Mouse (Mus musculus) CH12.LX (cell line): ENCODE measurements at regions not wholly inside any gene's neighbourhood (a gene's known extent, or its start where the extent isn't known, plus 50 kb on each side); places are given as distances from the start of the nearest gene placed in this dataset.
A peak's percentile ranks its signal among the peaks of the same experiment; 100 is the strongest.

Source experiments
- DNase-seq: peaks from one replicate; pipeline ENCODE4 v3.0.0-alpha.2; 2013; ENCODE audit errors: extremely low read depth
- H3K27ac ChIP-seq: 2 replicates; pipeline ENCODE4 v1.5.1; 2012; ENCODE audit warnings: low read depth, mild to moderate bottlenecking, control low read depth, moderate library complexity; ENCODE audit not compliant: insufficient read depth
- H3K27me3 ChIP-seq: replicated peaks from 2 replicates; pipeline ENCODE3; 2012; ENCODE audit warnings: inconsistent platforms
- H3K36me3 ChIP-seq, 2 experiments: replicated peaks in 1 of 2; 2 replicates each; pipeline versions ENCODE3 to v1.6.1; 2012; ENCODE audit warnings: inconsistent platforms in 1 of 2, low read length in 1 of 2, mild to moderate bottlenecking in 1 of 2, mixed read lengths in 1 of 2, moderate library complexity in 1 of 2; ENCODE audit not compliant: control insufficient read depth in 1 of 2, insufficient read depth in 1 of 2
- H3K4me1 ChIP-seq, 2 experiments: 2 replicates each; pipeline ENCODE4 v1.6.1; 2012; ENCODE audit warnings: inconsistent platforms in 1 of 2, moderate library complexity in 1 of 2; ENCODE audit not compliant: insufficient read depth in 2 of 2, control insufficient read depth in 1 of 2
- H3K4me2 ChIP-seq: 2 replicates; pipeline ENCODE4 v1.6.1; 2012; ENCODE audit warnings: low read depth, mild to moderate bottlenecking, control low read depth; ENCODE audit not compliant: poor library complexity, insufficient read depth, severe bottlenecking
- H3K4me3 ChIP-seq, 3 experiments: fragments of 150-350 bp in 1 of 3; sonication (generic) in 1 of 3; replicated peaks in 1 of 3; 2 replicates each; pipeline versions ENCODE3 to v1.5.1; 2011 to 2012; ENCODE audit warnings: low read depth in 2 of 3, low read length in 2 of 3, mild to moderate bottlenecking in 2 of 3, moderate library complexity in 2 of 3, control low read depth in 1 of 3, improper control_type of control experiment in 1 of 3, inconsistent platforms in 1 of 3, mixed read lengths in 1 of 3; ENCODE audit not compliant: poor library complexity in 1 of 3
- H3K79me2 ChIP-seq: replicated peaks from 2 replicates; pipeline ENCODE4 v1.6.1; 2012; ENCODE audit warnings: mild to moderate bottlenecking, moderate library complexity; ENCODE audit not compliant: control insufficient read depth, poor library complexity, insufficient read depth, severe bottlenecking; ENCODE audit errors: extremely low read depth
- H3K9ac ChIP-seq: 2 replicates; pipeline ENCODE4 v1.6.1; 2012; ENCODE audit warnings: low read depth, mild to moderate bottlenecking, control low read depth, moderate library complexity; ENCODE audit not compliant: insufficient read depth
- H3K9me3 ChIP-seq: replicated peaks from 2 replicates; pipeline ENCODE3; 2012; ENCODE audit warnings: low read length, inconsistent platforms, mixed read lengths
- BHLHE40 ChIP-seq: IDR thresholded peaks from 2 replicates; pipeline ENCODE4 v1.6.1; 2011; ENCODE audit warnings: mild to moderate bottlenecking, low read depth, low read length, improper control_type of control experiment
- E2F4 ChIP-seq: IDR thresholded peaks from 2 replicates; pipeline ENCODE4 v1.6.1; 2011; ENCODE audit warnings: low read depth, low read length, improper control_type of control experiment; ENCODE audit not compliant: insufficient replicate concordance
- ELF1 ChIP-seq: IDR thresholded peaks from 2 replicates; pipeline ENCODE4 v1.6.1; 2014; ENCODE audit warnings: low read depth, mild to moderate bottlenecking, inconsistent platforms, low read length, improper control_type of control experiment
- EP300 ChIP-seq: IDR thresholded peaks from 2 replicates; pipeline ENCODE4 v1.6.1; 2011; ENCODE audit warnings: low read length, improper control_type of control experiment
- HCFC1 ChIP-seq: IDR thresholded peaks from 2 replicates; pipeline ENCODE4 v1.6.1; 2012; ENCODE audit warnings: low read depth, mild to moderate bottlenecking, inconsistent platforms, low read length, improper control_type of control experiment
- IRF4 ChIP-seq: IDR thresholded peaks from 2 replicates; pipeline ENCODE4 v1.6.1; 2014; ENCODE audit warnings: low read depth, mild to moderate bottlenecking, inconsistent platforms, low read length, improper control_type of control experiment
- JUN ChIP-seq: IDR thresholded peaks from 2 replicates; pipeline ENCODE4 v1.6.1; 2011; ENCODE audit warnings: low read depth, mild to moderate bottlenecking, low read length, improper control_type of control experiment, moderate library complexity; ENCODE audit not compliant: insufficient read depth
- KAT2A ChIP-seq: IDR thresholded peaks from 2 replicates; pipeline ENCODE4 v1.6.1; 2012; ENCODE audit warnings: low read length, improper control_type of control experiment, inconsistent platforms; ENCODE audit not compliant: insufficient replicate concordance
- MAX ChIP-seq: IDR thresholded peaks from 2 replicates; pipeline ENCODE4 v1.6.1; 2011; ENCODE audit warnings: low read length, improper control_type of control experiment
- MYC ChIP-seq: IDR thresholded peaks from 2 replicates; pipeline ENCODE4 v1.6.1; 2011; ENCODE audit warnings: low read depth, mild to moderate bottlenecking, improper control_type of control experiment, low read length
- NELFE ChIP-seq: IDR thresholded peaks from 2 replicates; pipeline ENCODE4 v1.6.1; 2011; ENCODE audit warnings: low read depth, low read length, improper control_type of control experiment
- NRF1 ChIP-seq: IDR thresholded peaks from 2 replicates; pipeline ENCODE4 v1.6.1; 2014; ENCODE audit warnings: low read depth, mild to moderate bottlenecking, inconsistent platforms, low read length, improper control_type of control experiment, moderate library complexity
- PAX5 ChIP-seq: IDR thresholded peaks from 2 replicates; pipeline ENCODE4 v1.6.1; 2012; ENCODE audit warnings: low read length, inconsistent platforms, mixed read lengths
- POLR2A ChIP-seq: IDR thresholded peaks from 2 replicates; pipeline ENCODE4 v1.6.1; 2011; ENCODE audit warnings: low read depth, mild to moderate bottlenecking, improper control_type of control experiment, low read length
- RAD21 ChIP-seq: IDR thresholded peaks from 2 replicates; pipeline ENCODE4 v1.6.1; 2011; ENCODE audit warnings: low read depth, mild to moderate bottlenecking, low read length, improper control_type of control experiment, moderate library complexity
- SMC3 ChIP-seq: IDR thresholded peaks from 2 replicates; pipeline ENCODE4 v1.6.1; 2011; ENCODE audit warnings: low read depth, low read length, improper control_type of control experiment
- TBP ChIP-seq: conservative IDR thresholded peaks from 2 replicates; pipeline ENCODE4 v1.6.1; 2011; ENCODE audit warnings: low read depth, low read length, improper control_type of control experiment
- TCF12 ChIP-seq: IDR thresholded peaks from 2 replicates; pipeline ENCODE4 v1.6.1; 2014; ENCODE audit warnings: low read depth, mild to moderate bottlenecking, inconsistent platforms, low read length, improper control_type of control experiment
- USF2 ChIP-seq: conservative IDR thresholded peaks from 2 replicates; pipeline ENCODE4 v1.6.1; 2011; ENCODE audit warnings: low read depth, low read length, improper control_type of control experiment
- ZC3H11A ChIP-seq: IDR thresholded peaks from 2 replicates; pipeline ENCODE4 v1.6.1; 2012; ENCODE audit warnings: low read depth, mild to moderate bottlenecking, inconsistent platforms, low read length, improper control_type of control experiment
- dilution Hi-C: fragments of 300-500 bp; cut with MboI; formaldehyde crosslinking; loops from 2 replicates; pipeline ENCODE4 v1.14.3; 2020; ENCODE audit warnings: low sequenced_read_pairs; ENCODE audit not compliant: extremely low pct_unique_long_range_greater_than_20kb, extremely low pct_ligation_motif_present
- in situ Hi-C: fragments of 300-500 bp; cut with MboI; formaldehyde crosslinking; loops from 3 replicates; pipeline ENCODE4 v1.14.3; 2019; ENCODE audit warnings: low sequenced_read_pairs, low pct_ligation_motif_present, low pct_unique_long_range_greater_than_20kb, mixed read lengths

DNA sequence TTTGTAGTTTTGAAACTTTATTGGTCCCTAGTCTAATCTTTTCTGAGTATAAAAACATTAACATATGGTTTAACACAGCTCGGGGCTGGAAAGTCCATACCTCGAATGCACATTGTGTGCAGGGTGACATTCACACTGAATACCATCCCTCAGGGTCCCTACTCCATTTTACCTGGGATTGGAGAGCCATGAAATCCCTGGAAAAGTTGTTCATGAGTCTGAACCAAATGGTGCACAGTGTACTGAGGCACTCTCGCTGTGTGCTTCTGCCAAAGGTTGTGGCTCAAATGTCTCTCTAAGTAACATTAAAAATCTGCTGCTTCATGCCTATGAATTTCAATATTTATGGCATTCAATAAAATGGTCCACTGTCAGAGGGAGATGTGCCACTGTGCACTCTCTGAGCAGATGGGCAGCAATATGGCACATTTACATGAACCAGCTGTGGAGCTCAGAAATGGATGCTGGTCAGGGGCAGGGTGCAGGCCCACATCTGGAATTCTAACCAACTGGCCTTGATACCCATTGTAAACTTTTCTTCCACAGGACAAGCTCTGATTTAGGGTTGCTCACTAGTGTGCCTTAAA, 116.7 kb downstream of the Olig3 start:
- Histone ChIP-seq H3K27ac (no peak overlapping the region), H3K4me2 (no peak overlapping the region), H3K79me2 (no peaks in the 10 kb centered on the region), H3K36me3 (no peaks in the 10 kb centered on the region), H3K4me3 (no peak overlapping the region), H3K4me1 (no peaks in the 10 kb centered on the region), H3K27me3 (no peaks in the 10 kb centered on the region), H3K9me3 (no peaks in the 10 kb centered on the region), H3K9ac (no peak overlapping the region)
- DNase-seq: no peak
- dilution Hi-C loops: no loop called here
- in situ Hi-C loops: no loop called here
- no peak for TF ChIP-seq POLR2A
- TF ChIP-seq E2F4: no peak
- TF ChIP-seq RAD21: no peak
- no peak for TF ChIP-seq SMC3
- TF ChIP-seq PAX5: no peak
- TF ChIP-seq NRF1: no peak
- TF ChIP-seq TCF12: no peak

DNA sequence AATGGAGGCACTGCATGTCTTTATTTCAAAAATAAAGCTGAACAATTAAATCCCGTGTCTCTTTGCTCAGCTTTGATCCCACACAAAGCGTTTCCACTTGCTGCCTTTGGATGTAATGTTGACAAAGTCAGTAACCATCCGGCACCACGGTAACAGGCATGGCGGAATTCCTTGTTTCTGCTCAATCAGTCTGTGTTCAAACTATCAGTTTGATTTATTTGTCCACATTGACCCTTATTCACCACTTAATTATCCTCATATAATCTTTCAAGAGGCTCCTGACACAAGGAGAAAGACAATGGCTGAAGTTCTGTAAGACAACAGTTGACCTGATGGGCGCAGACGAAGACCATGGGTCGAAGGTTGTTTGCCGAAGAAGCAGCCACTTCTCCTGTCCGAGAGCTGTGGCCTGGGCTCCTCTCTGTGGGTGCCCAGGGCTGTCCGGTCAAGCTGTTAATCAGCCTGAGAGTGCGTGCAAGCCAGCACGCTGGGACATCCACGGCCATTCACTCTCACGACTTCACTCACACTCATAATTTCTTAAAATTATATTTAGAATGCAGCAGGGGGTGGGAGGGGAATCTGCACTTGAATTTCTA, 106.1 kb upstream of the Ifngr1 start:
- DNase-seq: no peak
- no peak overlapping the region for H3K9ac ChIP-seq
- in situ Hi-C loops (loop anchor here (25.0 kb wide), 1 partner anchor 548 kb away; no protein-coding TSS in a partner anchor), dilution Hi-C loops (no loop called here)
- H3K9me3 ChIP-seq: no peaks in the 10 kb centered on the region
- peak overlapping the region; percentile 12 for H3K4me2 ChIP-seq
- no peak for TF ChIP-seq MYC
- TF ChIP-seq MAX: no peak
- 0 out of 2 replicates have a peak, but pooled peaks have one; percentile 1 for TF ChIP-seq TCF12
- H3K36me3 ChIP-seq: no peaks in the 10 kb centered on the region
- no peaks in the 10 kb centered on the region for H3K79me2 ChIP-seq
- no peaks in the 10 kb centered on the region for H3K27me3 ChIP-seq
- no peak overlapping the region for H3K4me3 ChIP-seq
- no peak overlapping the region for H3K27ac ChIP-seq
- peaks cover 5 to 8% of the 10 kb centered on the region in 2 experiments; a peak in 2 of 4 replicates for H3K4me1 ChIP-seq

DNA sequence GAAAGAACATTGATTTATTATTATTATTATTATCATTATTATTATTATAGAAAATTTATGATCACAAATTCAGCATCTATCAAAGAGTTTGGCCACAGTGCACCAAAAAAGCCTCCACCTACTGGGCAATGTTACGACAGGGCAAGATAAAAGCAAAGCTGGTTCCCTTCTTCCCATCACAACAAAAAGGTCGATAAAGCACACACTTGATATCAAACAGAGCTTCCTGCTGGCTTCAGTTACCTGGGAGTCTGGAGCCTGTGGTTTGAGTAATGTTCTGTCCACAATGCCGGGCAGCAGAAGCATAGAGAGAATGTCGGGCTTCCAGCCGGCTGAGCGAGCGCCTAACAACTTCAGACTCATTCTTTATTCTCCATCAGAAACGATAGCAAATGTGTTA, 101.2 kb upstream of the Ifngr1 start:
- Histone ChIP-seq H3K27me3 (no peaks in the 10 kb centered on the region), H3K9me3 (no peaks in the 10 kb centered on the region), H3K9ac (no peak overlapping the region), H3K36me3 (no peaks in the 10 kb centered on the region), H3K4me2 (no peak overlapping the region), H3K4me1 (peaks cover 0 to 3% of the 10 kb centered on the region in 2 experiments; a peak in 1 of 4 replicates), H3K79me2 (no peaks in the 10 kb centered on the region), H3K4me3 (no peak overlapping the region), H3K27ac (no peak overlapping the region)
- dilution Hi-C loops (no loop called here), in situ Hi-C loops (loop anchor here (5.0 to 25.0 kb wide), 3 partner anchors 202 to 553 kb away; no protein-coding TSS in a partner anchor)
- TF ChIP-seq TBP (no peak), NELFE (no peak), KAT2A (no peak), IRF4 (no peak), MYC (no peak), HCFC1 (no peak), ELF1 (no peak), USF2 (no peak), JUN (no peak), EP300 (no peak), BHLHE40 (no peak), ZC3H11A (no peak), SMC3 (no peak)
- no peak for DNase-seq
